Mouse (Mus musculus): ENCODE results near the gene Sipa1l3. TPM values are rescaled to one million over a fixed set of nuclear protein-coding genes. Genes with fewer than 3 reads are reported as not detected.

The Sipa1l3 gene
- total and polyA plus RNA-seq, 3 experiments, result 8.9 to 10.7 (median 9.1) TPM

DNA sequence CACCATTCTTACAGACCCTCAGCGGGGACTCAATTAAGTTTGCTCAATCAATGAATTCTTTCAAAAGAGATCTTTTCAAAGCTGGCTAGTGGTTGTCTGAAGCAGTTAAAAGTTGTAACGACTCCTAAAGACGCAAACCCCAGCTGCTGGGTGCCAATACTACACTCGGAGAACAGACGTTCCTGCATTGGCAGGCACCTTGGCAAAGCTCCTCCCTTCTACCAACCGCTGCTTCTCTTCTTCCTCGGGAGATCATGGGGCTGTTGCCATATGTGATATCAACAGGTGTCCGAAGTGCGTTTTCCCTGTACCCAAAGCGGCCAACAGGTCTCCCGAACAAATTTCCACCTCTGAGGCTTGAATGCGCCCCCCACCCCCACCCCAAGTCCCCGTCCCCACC is 237.6 kb downstream of the Sipa1l3 start:
- intact Hi-C loops (cut with DNase I), result loop anchor here (5.0 kb wide), 1 partner anchor 34 kb away; the partner anchor contains the start of gene 2200002D01Rik
- 24% methylated on average over 13 of the region's 13 CpGs for WGBS
- Histone ChIP-seq H3K27ac (peak overlapping the region; percentile 19), H3K79me2 (replicated peaks; ENCODE audit: control insufficient read depth, insufficient read depth, low read length) (no peaks in the 10 kb centered on the region), H3K27me3 (ENCODE audit: control insufficient read depth, insufficient read depth, low read length) (no peaks in the 10 kb centered on the region), H3K9ac (ENCODE audit: low read depth, low read length) (no peak overlapping the region; the same call in none of the 2 replicates), H3K4me3 (peak overlapping the region; percentile 77), H3K36me3 (ENCODE audit: control insufficient read depth, insufficient read depth, low read length) (no peaks in the 10 kb centered on the region), H3K4me1 (ENCODE audit: control insufficient read depth, insufficient read depth, low read length) (peaks cover 7% of the 10 kb centered on the region)
- no peak for DNase-seq
- no peak for TF ChIP-seq EP300 (IDR thresholded peaks at IDR 0.05; ENCODE audit: insufficient read depth, low read depth, low read length)
- TF ChIP-seq POLR2A (IDR thresholded peaks at IDR 0.05; ENCODE audit: insufficient read depth, low read depth, low read length), result no peak
- no peak for TF ChIP-seq CTCF (IDR thresholded peaks at IDR 0.05)

GRCm38 (mm10) chr7:29279924-29280323 is 238.5 kb downstream of the Sipa1l3 start:
- no peak for TF ChIP-seq POLR2A (IDR thresholded peaks at IDR 0.05; ENCODE audit: insufficient read depth, low read depth, low read length)
- no peak for TF ChIP-seq EP300 (IDR thresholded peaks at IDR 0.05; ENCODE audit: insufficient read depth, low read depth, low read length)
- TF ChIP-seq CTCF (IDR thresholded peaks at IDR 0.05), result no peak
- no peak overlapping the region for H3K9ac ChIP-seq (ENCODE audit: low read depth, low read length)
- DNase-seq, result no peak
- intact Hi-C loops (cut with DNase I), result loop anchor here (5.0 kb wide), 1 partner anchor 33 kb away; the partner anchor contains the start of gene 2200002D01Rik
- H3K27ac ChIP-seq, result no peak overlapping the region
- peaks cover 7% of the 10 kb centered on the region for H3K4me1 ChIP-seq (ENCODE audit: control insufficient read depth, insufficient read depth, low read length)
- no peak overlapping the region for H3K4me3 ChIP-seq
- WGBS, result 69% methylated on average over 8 of the region's 8 CpGs
- H3K36me3 ChIP-seq (ENCODE audit: control insufficient read depth, insufficient read depth, low read length), result no peaks in the 10 kb centered on the region
- no peaks in the 10 kb centered on the region for H3K27me3 ChIP-seq (ENCODE audit: control insufficient read depth, insufficient read depth, low read length)
- no peaks in the 10 kb centered on the region for H3K79me2 ChIP-seq (replicated peaks; ENCODE audit: control insufficient read depth, insufficient read depth, low read length)

- Histone ChIP-seq H3K4me1 (ENCODE audit: control insufficient read depth, insufficient read depth, low read length) (peaks cover 7% of the 10 kb centered on the region), H3K9ac (ENCODE audit: low read depth, low read length) (no peak overlapping the region), H3K36me3 (ENCODE audit: control insufficient read depth, insufficient read depth, low read length) (no peaks in the 10 kb centered on the region), H3K27ac (no peak overlapping the region), H3K79me2 (replicated peaks; ENCODE audit: control insufficient read depth, insufficient read depth, low read length) (no peaks in the 10 kb centered on the region), H3K4me3 (no peak overlapping the region), H3K27me3 (ENCODE audit: control insufficient read depth, insufficient read depth, low read length) (no peaks in the 10 kb centered on the region)
- intact Hi-C loops (cut with DNase I), result no loop called here
- DNase-seq, result no peak
- TF ChIP-seq POLR2A (IDR thresholded peaks at IDR 0.05; ENCODE audit: insufficient read depth, low read depth, low read length) (no peak), CTCF (IDR thresholded peaks at IDR 0.05) (no peak), EP300 (IDR thresholded peaks at IDR 0.05; ENCODE audit: insufficient read depth, low read depth, low read length) (no peak)
Measured at GRCm38 (mm10) chr7:29279261-29279660, 239.2 kb downstream of the Sipa1l3 start.

GRCm38 (mm10) chr7:29277510-29277909 is 240.9 kb downstream of the Sipa1l3 start:
- no peak overlapping the region for H3K27ac ChIP-seq
- no peaks in the 10 kb centered on the region for H3K36me3 ChIP-seq (ENCODE audit: control insufficient read depth, insufficient read depth, low read length)
- no peak overlapping the region for H3K4me3 ChIP-seq
- DNase-seq, result no peak
- intact Hi-C loops (cut with DNase I), result no loop called here
- H3K79me2 ChIP-seq (replicated peaks; ENCODE audit: control insufficient read depth, insufficient read depth, low read length), result no peaks in the 10 kb centered on the region
- peaks cover 7% of the 10 kb centered on the region for H3K4me1 ChIP-seq (ENCODE audit: control insufficient read depth, insufficient read depth, low read length)
- TF ChIP-seq EP300 (IDR thresholded peaks at IDR 0.05; ENCODE audit: insufficient read depth, low read depth, low read length), result no peak
- WGBS, result 55% methylated on average over 4 of the region's 4 CpGs
- H3K27me3 ChIP-seq (ENCODE audit: control insufficient read depth, insufficient read depth, low read length), result no peaks in the 10 kb centered on the region
- no peak overlapping the region for H3K9ac ChIP-seq (ENCODE audit: low read depth, low read length)

GRCm38 (mm10) chr7:29276715-29277114 is 241.7 kb downstream of the Sipa1l3 start:
- no peak overlapping the region for H3K9ac ChIP-seq (ENCODE audit: low read depth, low read length)
- TF ChIP-seq EP300 (IDR thresholded peaks at IDR 0.05; ENCODE audit: insufficient read depth, low read depth, low read length) (no peak), CTCF (IDR thresholded peaks at IDR 0.05) (no peak), POLR2A (IDR thresholded peaks at IDR 0.05; ENCODE audit: insufficient read depth, low read depth, low read length) (no peak)
- no peaks in the 10 kb centered on the region for H3K36me3 ChIP-seq (ENCODE audit: control insufficient read depth, insufficient read depth, low read length)
- H3K27ac ChIP-seq, result no peak overlapping the region
- no peak overlapping the region for H3K4me3 ChIP-seq
- 37% methylated on average over 5 of the region's 5 CpGs for WGBS
- H3K4me1 ChIP-seq (ENCODE audit: control insufficient read depth, insufficient read depth, low read length), result peaks cover 6% of the 10 kb centered on the region
- DNase-seq, result no peak
- H3K79me2 ChIP-seq (replicated peaks; ENCODE audit: control insufficient read depth, insufficient read depth, low read length), result no peaks in the 10 kb centered on the region
- intact Hi-C loops (cut with DNase I), result no loop called here
- H3K27me3 ChIP-seq (ENCODE audit: control insufficient read depth, insufficient read depth, low read length), result no peaks in the 10 kb centered on the region

DNA sequence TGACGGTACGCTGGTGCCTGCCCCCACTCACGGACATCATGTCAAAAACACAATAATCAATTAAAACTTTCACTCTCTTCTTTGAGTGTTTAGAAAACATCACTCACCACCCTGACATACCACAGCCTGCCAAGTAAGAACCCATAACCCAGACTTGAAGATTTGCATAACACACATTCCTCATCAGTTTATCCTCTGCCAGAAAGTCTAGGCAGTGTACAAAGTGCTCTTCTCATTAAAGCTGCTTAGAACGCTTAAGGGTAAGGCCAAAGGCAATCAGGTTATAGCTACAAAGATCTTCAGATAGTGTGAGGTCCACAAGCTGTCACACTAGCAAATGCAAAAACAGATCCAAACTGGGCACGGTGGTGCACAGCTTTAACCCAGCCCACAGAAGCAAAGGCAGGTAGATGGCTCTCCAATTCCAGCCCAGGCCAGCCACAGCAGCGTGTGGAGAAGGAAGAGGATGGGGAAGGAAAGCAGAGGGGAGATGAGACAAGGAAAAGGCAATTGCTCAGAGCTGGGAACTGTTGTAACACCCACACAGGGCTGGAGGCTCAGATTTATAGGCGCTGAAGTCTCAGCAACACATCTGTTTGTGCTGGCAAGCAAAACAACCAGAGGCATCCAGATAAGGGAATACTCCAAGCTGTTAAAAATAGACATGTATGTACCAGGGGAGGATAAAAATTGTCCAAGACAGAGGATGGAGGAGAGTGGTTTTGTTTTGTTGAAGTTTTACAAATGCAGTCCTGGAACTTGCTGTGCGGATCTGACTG is 246.6 kb downstream of the Sipa1l3 start:
- Histone ChIP-seq H3K27me3 (ENCODE audit: control insufficient read depth, insufficient read depth, low read length) (no peaks in the 10 kb centered on the region), H3K79me2 (replicated peaks; ENCODE audit: control insufficient read depth, insufficient read depth, low read length) (no peaks in the 10 kb centered on the region), H3K27ac (peak overlapping the region; percentile 57), H3K9ac (ENCODE audit: low read depth, low read length) (peak overlapping the region; percentile 34), H3K4me1 (ENCODE audit: control insufficient read depth, insufficient read depth, low read length) (peaks cover 5% of the 10 kb centered on the region), H3K36me3 (ENCODE audit: control insufficient read depth, insufficient read depth, low read length) (no peaks in the 10 kb centered on the region), H3K4me3 (no peak overlapping the region)
- intact Hi-C loops (cut with DNase I), result no loop called here
- WGBS, result 47% methylated on average over 8 of the region's 8 CpGs
- TF ChIP-seq CTCF (IDR thresholded peaks at IDR 0.05) (no peak), EP300 (IDR thresholded peaks at IDR 0.05; ENCODE audit: insufficient read depth, low read depth, low read length) (no peak), POLR2A (IDR thresholded peaks at IDR 0.05; ENCODE audit: insufficient read depth, low read depth, low read length) (no peak)
- DNase-seq, result no peak

All from heart, adult 2 months (tissue).